Mouse (Mus musculus) ES-E14 (cell line): ENCODE measurements at regions not wholly inside any gene's neighbourhood (a gene's known extent, or its start where the extent isn't known, plus 50 kb on each side); places are given as distances from the start of the nearest gene placed in this dataset.

Source experiments
- DNase-seq: peaks from one replicate; pipeline ENCODE4 v3.0.0-alpha.2; 2013; ENCODE audit warnings: low read depth, low spot score
- H3K27ac ChIP-seq: 2 replicates; pipeline ENCODE4 v1.5.1; 2012; ENCODE audit warnings: low read depth, mild to moderate bottlenecking, low read length, moderate library complexity, mixed read lengths; ENCODE audit not compliant: poor library complexity, insufficient read depth, severe bottlenecking
- H3K36me3 ChIP-seq: 2 replicates; pipeline ENCODE4 v1.6.1; 2012; ENCODE audit warnings: mild to moderate bottlenecking, low read length, moderate library complexity, mixed read lengths; ENCODE audit not compliant: control insufficient read depth, poor library complexity, insufficient read depth, severe bottlenecking
- H3K4me1 ChIP-seq, 2 experiments: fragments of 150-350 bp in 1 of 2; sonication (generic) in 1 of 2; 2 replicates each; pipeline ENCODE4 v1.6.1; 2012; ENCODE audit warnings: low read length in 2 of 2, mild to moderate bottlenecking in 1 of 2, mixed read lengths in 1 of 2; ENCODE audit not compliant: control insufficient read depth in 2 of 2, insufficient read depth in 2 of 2, poor library complexity in 1 of 2
- H3K4me3 ChIP-seq, 2 experiments: fragments of 150-350 bp in 1 of 2; sonication (generic) in 1 of 2; 2 replicates each; pipeline ENCODE4 v1.5.1; 2012; ENCODE audit warnings: low read length in 2 of 2, low read depth in 1 of 2, mild to moderate bottlenecking in 1 of 2, mixed read lengths in 1 of 2; ENCODE audit not compliant: insufficient read depth in 1 of 2, poor library complexity in 1 of 2, severe bottlenecking in 1 of 2
- H3K9ac ChIP-seq: 2 replicates; pipeline ENCODE4 v1.6.1; 2012; ENCODE audit warnings: low read depth, mild to moderate bottlenecking, low read length, mixed read lengths; ENCODE audit not compliant: poor library complexity, insufficient read depth, severe bottlenecking
- H3K9me3 ChIP-seq: fragments of 150-350 bp; sonication (generic); 2 replicates; pipeline ENCODE4 v1.6.1; 2012; ENCODE audit warnings: low read depth, mild to moderate bottlenecking, low read length; ENCODE audit not compliant: control insufficient read depth, insufficient read depth
- CHD2 ChIP-seq: IDR thresholded peaks from 2 replicates; pipeline ENCODE4 v1.6.1; 2014; ENCODE audit warnings: mild to moderate bottlenecking, low read depth, low read length, inconsistent platforms
- HCFC1 ChIP-seq: IDR thresholded peaks from 2 replicates; pipeline ENCODE4 v1.6.1; 2012; ENCODE audit warnings: low read length, inconsistent platforms, borderline replicate concordance; ENCODE audit not compliant: insufficient read depth
- MAFK ChIP-seq: IDR thresholded peaks from 2 replicates; pipeline ENCODE4 v1.6.1; 2014; ENCODE audit warnings: mild to moderate bottlenecking, low read depth, low read length, inconsistent platforms; ENCODE audit not compliant: insufficient read depth
- ZC3H11A ChIP-seq: IDR thresholded peaks from 2 replicates; pipeline ENCODE4 v1.6.1; 2012; ENCODE audit warnings: low read depth, mild to moderate bottlenecking, inconsistent platforms, low read length, borderline replicate concordance
- ZNF384 ChIP-seq: IDR thresholded peaks from 2 replicates; pipeline ENCODE4 v1.6.1; 2012; ENCODE audit warnings: low read depth, low read length, inconsistent platforms
- in situ Hi-C, 2 experiments: fragments of 600-800 bp; cut with MboI; formaldehyde crosslinking; loops; one replicate each; pipeline ENCODE4 v1.15.1; 2025; ENCODE audit warnings: low sequenced_read_pairs in 2 of 2, inconsistent platforms in 1 of 2; ENCODE audit not compliant: unreplicated experiment in 2 of 2

- no peak for TF ChIP-seq HCFC1
- no peak for TF ChIP-seq MAFK
- TF ChIP-seq CHD2 = no peak
- TF ChIP-seq ZC3H11A = no peak
- TF ChIP-seq ZNF384 = no peak
- Histone ChIP-seq H3K4me1 (no peaks in the 10 kb centered on the region), H3K9ac (no peak overlapping the region), H3K9me3 (no peaks in the 10 kb centered on the region), H3K27ac (no peak overlapping the region), H3K4me3 (no peak overlapping the region), H3K36me3 (no peaks in the 10 kb centered on the region)
- in situ Hi-C loops = no loop called here
- no peak for DNase-seq
These were observed 297.0 kb upstream of the Gm10295 start for GRCm38 (mm10) chr7:71648314-71648713.

GRCm38 (mm10) chr7:71646944-71647343 is 295.7 kb upstream of the Gm10295 start:
- TF ChIP-seq HCFC1 = no peak
- no peak for TF ChIP-seq CHD2
- no peak for TF ChIP-seq MAFK
- TF ChIP-seq ZNF384 = no peak
- no peak for TF ChIP-seq ZC3H11A
- in situ Hi-C loops = no loop called here
- H3K4me3 ChIP-seq = no peak overlapping the region
- H3K36me3 ChIP-seq = no peaks in the 10 kb centered on the region
- no peaks in the 10 kb centered on the region for H3K4me1 ChIP-seq
- DNase-seq = no peak
- no peak overlapping the region for H3K9ac ChIP-seq
- H3K27ac ChIP-seq = no peak overlapping the region
- H3K9me3 ChIP-seq = no peaks in the 10 kb centered on the region

DNA sequence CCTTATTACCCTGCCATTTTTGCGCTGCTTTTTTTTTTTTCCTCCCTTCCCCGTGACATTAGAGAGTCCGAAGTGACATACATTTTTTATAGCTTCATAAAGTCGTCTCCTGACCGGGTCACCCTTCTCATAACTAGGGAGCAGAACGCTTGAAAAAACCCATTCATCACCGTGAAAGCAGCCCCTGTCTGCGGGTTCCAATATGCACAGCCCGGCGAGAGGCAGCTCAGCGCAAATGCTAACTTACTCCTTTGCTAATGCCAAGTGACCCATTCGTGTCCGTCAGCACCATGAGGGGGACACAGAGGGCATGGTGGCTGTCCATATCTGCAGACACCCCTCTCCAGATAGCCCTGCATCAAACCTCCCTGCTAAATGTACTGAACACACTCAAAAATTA is 271.8 kb upstream of the Gm10295 start:
- no peak for DNase-seq
- no peaks in the 10 kb centered on the region for H3K9me3 ChIP-seq
- in situ Hi-C loops = no loop called here
- H3K4me1 ChIP-seq = no peaks in the 10 kb centered on the region
- H3K9ac ChIP-seq = no peak overlapping the region
- no peak overlapping the region for H3K27ac ChIP-seq
- H3K36me3 ChIP-seq = no peaks in the 10 kb centered on the region
- no peak overlapping the region for H3K4me3 ChIP-seq
- TF ChIP-seq ZNF384 (no peak), MAFK (no peak), CHD2 (no peak), ZC3H11A (no peak), HCFC1 (no peak)

- no peak overlapping the region for H3K27ac ChIP-seq
- in situ Hi-C loops = no loop called here
- DNase-seq = no peak
- H3K4me1 ChIP-seq = no peaks in the 10 kb centered on the region
- H3K9ac ChIP-seq = no peak overlapping the region
- H3K36me3 ChIP-seq = no peaks in the 10 kb centered on the region
- TF ChIP-seq ZC3H11A (no peak), CHD2 (no peak), MAFK (no peak), HCFC1 (no peak), ZNF384 (no peak)
- no peak overlapping the region for H3K4me3 ChIP-seq
- H3K9me3 ChIP-seq = no peaks in the 10 kb centered on the region
These were observed 251.9 kb upstream of the Gm10295 start for GRCm38 (mm10) chr7:71603159-71603558.

DNA sequence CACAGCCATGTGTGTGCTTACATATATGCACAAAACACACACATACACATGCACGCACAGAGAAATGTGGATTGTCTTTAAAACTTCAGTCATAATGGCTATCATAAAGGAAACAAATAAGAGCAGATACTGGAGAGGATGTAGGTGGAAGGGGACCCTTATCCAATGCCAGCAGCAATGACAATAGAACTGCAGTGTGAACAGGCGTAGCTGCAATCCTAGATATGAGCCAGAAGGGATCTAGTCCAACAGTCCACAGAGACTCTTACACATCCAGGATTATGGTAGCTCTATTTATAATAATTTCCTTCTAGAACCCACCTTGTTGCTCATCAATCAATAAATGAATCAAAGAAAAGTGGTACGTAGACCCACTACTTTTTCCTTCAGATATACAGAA is 245.5 kb upstream of the Gm10295 start:
- Histone ChIP-seq H3K9me3 (no peaks in the 10 kb centered on the region), H3K4me1 (no peaks in the 10 kb centered on the region)
- in situ Hi-C loops = no loop called here

More for the DNA sequence above, 245.5 kb upstream of the Gm10295 start:
- Histone ChIP-seq H3K4me3 (no peak overlapping the region), H3K27ac (no peak overlapping the region), H3K9ac (no peak overlapping the region), H3K36me3 (no peaks in the 10 kb centered on the region)
- no peak for DNase-seq
- TF ChIP-seq CHD2 = no peak
- TF ChIP-seq HCFC1 = no peak
- no peak for TF ChIP-seq ZNF384
- TF ChIP-seq ZC3H11A = no peak
- TF ChIP-seq MAFK = no peak
